Mouse (Mus musculus): ENCODE measurements around the gene Slc44a1. TPM values are rescaled to one million over a fixed set of nuclear protein-coding genes. Genes with fewer than 3 reads are reported as not detected.

Gene Slc44a1
- total RNA-seq, 1 experiment from 2014 or later: 11.2 TPM

GRCm38 (mm10) chr4:53547381-53547780, 107.2 kb downstream of the Slc44a1 start:
- ATAC-seq (replicated peaks in 1 of 2; ENCODE audit: insufficient read depth in 1 of 2, low FRiP score in 2 of 2, low TSS enrichment in 1 of 2, low read depth in 1 of 2, poor library complexity in 2 of 2, severe bottlenecking in 2 of 2): no peak

GRCm38 (mm10) chr4:53549375-53549774, 109.2 kb downstream of the Slc44a1 start:
- no peak; a peak in 1 of 4 replicates for ATAC-seq (replicated peaks in 1 of 2; ENCODE audit: insufficient read depth in 1 of 2, low FRiP score in 2 of 2, low TSS enrichment in 1 of 2, low read depth in 1 of 2, poor library complexity in 2 of 2, severe bottlenecking in 2 of 2)

- no peak for ATAC-seq (replicated peaks in 1 of 2; ENCODE audit: insufficient read depth in 1 of 2, low FRiP score in 2 of 2, low TSS enrichment in 1 of 2, low read depth in 1 of 2, poor library complexity in 2 of 2, severe bottlenecking in 2 of 2)
Observed at GRCm38 (mm10) chr4:53564618-53565017, 124.4 kb downstream of the Slc44a1 start.

GRCm38 (mm10) chr4:53567065-53567464, 126.9 kb downstream of the Slc44a1 start:
- ATAC-seq (replicated peaks in 1 of 2; ENCODE audit: insufficient read depth in 1 of 2, low FRiP score in 2 of 2, low TSS enrichment in 1 of 2, low read depth in 1 of 2, poor library complexity in 2 of 2, severe bottlenecking in 2 of 2): no peak; a peak in 1 of 4 replicates

- ATAC-seq (replicated peaks in 1 of 2; ENCODE audit: insufficient read depth in 1 of 2, low FRiP score in 2 of 2, low TSS enrichment in 1 of 2, low read depth in 1 of 2, poor library complexity in 2 of 2, severe bottlenecking in 2 of 2): no peak
Observed at GRCm38 (mm10) chr4:53575558-53575957, 135.3 kb downstream of the Slc44a1 start.

GRCm38 (mm10) chr4:53587676-53588075, 147.5 kb downstream of the Slc44a1 start:
- no peak for ATAC-seq (replicated peaks in 1 of 2; ENCODE audit: insufficient read depth in 1 of 2, low FRiP score in 2 of 2, low TSS enrichment in 1 of 2, low read depth in 1 of 2, poor library complexity in 2 of 2, severe bottlenecking in 2 of 2)

- no peak for ATAC-seq (replicated peaks in 1 of 2; ENCODE audit: insufficient read depth in 1 of 2, low FRiP score in 2 of 2, low TSS enrichment in 1 of 2, low read depth in 1 of 2, poor library complexity in 2 of 2, severe bottlenecking in 2 of 2)
Observed at GRCm38 (mm10) chr4:53588936-53589335, 148.7 kb downstream of the Slc44a1 start.

- no peak for ATAC-seq (replicated peaks in 1 of 2; ENCODE audit: insufficient read depth in 1 of 2, low FRiP score in 2 of 2, low TSS enrichment in 1 of 2, low read depth in 1 of 2, poor library complexity in 2 of 2, severe bottlenecking in 2 of 2)
Observed at GRCm38 (mm10) chr4:53589466-53589865, 149.3 kb downstream of the Slc44a1 start.

- no peak for ATAC-seq (replicated peaks in 1 of 2; ENCODE audit: insufficient read depth in 1 of 2, low FRiP score in 2 of 2, low TSS enrichment in 1 of 2, low read depth in 1 of 2, poor library complexity in 2 of 2, severe bottlenecking in 2 of 2)
Observed at GRCm38 (mm10) chr4:53590163-53590562, 149.9 kb downstream of the Slc44a1 start.

- no peak for ATAC-seq (replicated peaks in 1 of 2; ENCODE audit: insufficient read depth in 1 of 2, low FRiP score in 2 of 2, low TSS enrichment in 1 of 2, low read depth in 1 of 2, poor library complexity in 2 of 2, severe bottlenecking in 2 of 2)
Observed at GRCm38 (mm10) chr4:53590691-53591447, 150.7 kb downstream of the Slc44a1 start.

GRCm38 (mm10) chr4:53591536-53591935, 151.3 kb downstream of the Slc44a1 start:
- ATAC-seq (replicated peaks in 1 of 2; ENCODE audit: insufficient read depth in 1 of 2, low FRiP score in 2 of 2, low TSS enrichment in 1 of 2, low read depth in 1 of 2, poor library complexity in 2 of 2, severe bottlenecking in 2 of 2): no peak

- no peak for ATAC-seq (replicated peaks in 1 of 2; ENCODE audit: insufficient read depth in 1 of 2, low FRiP score in 2 of 2, low TSS enrichment in 1 of 2, low read depth in 1 of 2, poor library complexity in 2 of 2, severe bottlenecking in 2 of 2)
Observed at GRCm38 (mm10) chr4:53591941-53592340, 151.7 kb downstream of the Slc44a1 start.

GRCm38 (mm10) chr4:53592386-53592785, 152.2 kb downstream of the Slc44a1 start:
- no peak for ATAC-seq (replicated peaks in 1 of 2; ENCODE audit: insufficient read depth in 1 of 2, low FRiP score in 2 of 2, low TSS enrichment in 1 of 2, low read depth in 1 of 2, poor library complexity in 2 of 2, severe bottlenecking in 2 of 2)

GRCm38 (mm10) chr4:53594204-53594603, 154.0 kb downstream of the Slc44a1 start:
- peak; percentile 67 to 68 for ATAC-seq (replicated peaks in 1 of 2; ENCODE audit: insufficient read depth in 1 of 2, low FRiP score in 2 of 2, low TSS enrichment in 1 of 2, low read depth in 1 of 2, poor library complexity in 2 of 2, severe bottlenecking in 2 of 2)

- no peak for ATAC-seq (replicated peaks in 1 of 2; ENCODE audit: insufficient read depth in 1 of 2, low FRiP score in 2 of 2, low TSS enrichment in 1 of 2, low read depth in 1 of 2, poor library complexity in 2 of 2, severe bottlenecking in 2 of 2)
Observed at GRCm38 (mm10) chr4:53595246-53596062, 155.2 kb downstream of the Slc44a1 start.

GRCm38 (mm10) chr4:53596063-53596895, 156.1 kb downstream of the Slc44a1 start:
- no peak for ATAC-seq (replicated peaks in 1 of 2; ENCODE audit: insufficient read depth in 1 of 2, low FRiP score in 2 of 2, low TSS enrichment in 1 of 2, low read depth in 1 of 2, poor library complexity in 2 of 2, severe bottlenecking in 2 of 2)

GRCm38 (mm10) chr4:53600462-53600861, 160.2 kb downstream of the Slc44a1 start:
- ATAC-seq (replicated peaks in 1 of 2; ENCODE audit: insufficient read depth in 1 of 2, low FRiP score in 2 of 2, low TSS enrichment in 1 of 2, low read depth in 1 of 2, poor library complexity in 2 of 2, severe bottlenecking in 2 of 2): peak; percentile 53 to 62; a peak in 3 of 4 replicates
